Mouse (Mus musculus): ENCODE data around the gene Slc4a8.
A peak's percentile ranks its signal among the peaks of the same experiment; 100 is the strongest.
"Not testable (repeated sequence)": the region's sequence is repeated elsewhere in the genome, so short reads cannot be mapped to it uniquely, and the experiment has no call there.

Slc4a8 gene

GRCm38 (mm10) chr15:100743238-100743637 lies 18.3 kb upstream of the Slc4a8 start:
- no peak for DNase-seq (ENCODE audit: low read depth, low spot score)

GRCm38 (mm10) chr15:100746478-100747120 lies 14.9 kb upstream of the Slc4a8 start:
- DNase-seq (ENCODE audit: low read depth, low spot score) = no peak

- DNase-seq (ENCODE audit: low read depth, low spot score) = peak; percentile 40
Observed at GRCm38 (mm10) chr15:100747121-100747963, 14.2 kb upstream of the Slc4a8 start.

DNA sequence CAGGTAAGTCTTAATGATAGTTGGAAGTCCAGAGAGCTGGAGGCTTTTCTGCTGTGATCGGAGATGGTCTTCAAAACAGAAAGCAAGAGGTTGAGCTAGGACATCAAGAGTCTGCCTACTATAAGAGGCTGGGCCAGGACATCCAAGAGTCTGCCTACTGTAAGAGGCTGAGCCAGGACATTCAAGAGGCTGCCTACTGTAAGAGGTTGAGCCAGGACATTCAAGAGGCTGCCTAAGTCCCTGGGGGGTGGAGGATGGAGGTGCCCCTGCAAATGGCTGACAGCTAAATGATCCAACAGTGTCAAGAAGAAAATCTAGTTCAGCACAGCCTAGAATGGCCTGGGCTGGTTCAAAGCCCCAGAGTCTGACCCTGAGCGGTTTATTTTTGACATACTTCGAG lies 13.0 kb upstream of the Slc4a8 start:
- no peak for DNase-seq (ENCODE audit: low read depth, low spot score)

- no peak for DNase-seq (ENCODE audit: low read depth, low spot score)
Observed at GRCm38 (mm10) chr15:100749751-100750538, 11.6 kb upstream of the Slc4a8 start.

GRCm38 (mm10) chr15:100752439-100752838 lies 9.1 kb upstream of the Slc4a8 start:
- DNase-seq (ENCODE audit: low read depth, low spot score) = no peak

DNA sequence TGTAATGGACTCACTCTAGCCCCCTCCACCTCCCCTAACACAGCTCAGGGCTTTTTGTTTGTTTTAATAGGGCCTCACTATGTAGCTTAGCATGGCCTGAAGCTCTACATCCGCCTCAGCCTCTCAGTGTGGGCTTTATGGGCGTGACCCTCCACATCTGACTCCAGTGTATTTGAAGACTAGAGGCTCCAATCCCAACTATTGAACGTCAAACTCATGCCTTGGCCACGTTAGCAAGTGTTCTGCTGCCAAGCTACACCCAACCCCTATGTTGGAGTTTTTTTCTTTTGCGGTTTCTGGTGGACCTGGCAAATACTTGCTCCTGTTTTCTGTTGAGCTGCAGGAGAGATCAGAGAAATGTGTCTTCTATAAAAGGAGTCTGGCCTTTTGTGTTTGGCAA lies 8.5 kb upstream of the Slc4a8 start:
- no peak for DNase-seq (ENCODE audit: low read depth, low spot score)

GRCm38 (mm10) chr15:100754041-100754440 lies 7.5 kb upstream of the Slc4a8 start:
- DNase-seq (ENCODE audit: low read depth, low spot score) = no peak

DNA sequence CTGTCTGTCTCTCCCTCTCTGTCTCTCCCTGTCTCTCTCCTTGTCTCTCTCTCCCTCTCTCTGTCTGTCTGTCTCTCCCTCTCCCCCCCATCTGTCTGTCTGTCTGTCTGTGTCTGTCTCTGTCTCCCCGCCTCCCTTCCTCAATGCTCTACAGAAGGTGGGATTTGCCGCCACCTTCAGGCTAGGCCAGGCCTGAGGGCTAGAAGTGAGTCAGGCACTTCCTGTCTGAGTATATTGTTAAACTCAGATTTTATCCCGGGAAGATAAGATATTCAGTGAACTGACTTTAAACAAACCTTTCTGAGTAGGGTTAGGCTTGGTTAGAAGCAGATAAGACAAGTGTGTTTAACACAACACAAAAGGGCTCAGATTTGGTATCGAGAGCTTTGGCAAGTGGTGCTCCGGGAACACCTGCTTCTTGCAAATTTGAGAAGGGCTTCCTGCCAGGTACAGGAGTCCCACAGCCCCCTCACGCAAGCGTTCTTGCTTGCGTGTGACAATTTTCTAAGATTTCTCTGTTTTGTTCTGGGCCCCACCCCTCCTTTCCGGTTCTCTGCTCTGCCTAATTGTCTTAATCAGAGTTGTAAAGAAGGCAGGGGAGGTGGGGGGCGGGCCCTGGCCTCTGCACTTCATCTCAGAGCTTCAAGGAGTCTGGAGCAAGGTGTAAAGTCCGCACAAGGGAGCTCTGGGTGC lies 6.6 kb upstream of the Slc4a8 start:
- no peak for DNase-seq (ENCODE audit: low read depth, low spot score)

DNA sequence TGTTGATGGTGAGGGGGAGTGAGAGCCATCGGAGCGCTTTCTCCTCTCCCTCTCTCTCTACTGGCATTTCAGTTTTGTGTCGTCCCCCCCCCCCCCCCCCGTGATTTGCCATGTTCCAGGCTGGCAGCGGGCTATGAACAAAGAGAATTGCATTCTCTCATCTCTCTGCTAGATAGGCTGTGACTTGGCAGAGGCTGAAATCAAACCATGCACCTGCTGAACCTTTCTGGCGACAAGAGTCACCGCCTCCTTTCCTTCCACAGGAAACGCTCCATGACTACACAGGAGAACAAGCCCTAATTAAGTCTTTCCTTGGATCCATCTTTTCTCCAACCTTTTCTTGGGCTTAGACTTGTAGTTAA lies 6.1 kb upstream of the Slc4a8 start:
- no peak for DNase-seq (ENCODE audit: low read depth, low spot score)

GRCm38 (mm10) chr15:100755881-100756624 lies 5.5 kb upstream of the Slc4a8 start:
- no peak for DNase-seq (ENCODE audit: low read depth, low spot score)

GRCm38 (mm10) chr15:100757527-100757978 lies 4.0 kb upstream of the Slc4a8 start:
- peak; percentile 56 for DNase-seq (ENCODE audit: low read depth, low spot score)

GRCm38 (mm10) chr15:100759286-100759685 lies 2.3 kb upstream of the Slc4a8 start:
- no peak for DNase-seq (ENCODE audit: low read depth, low spot score)

GRCm38 (mm10) chr15:100761036-100761418 lies 520 bp upstream of the Slc4a8 start:
- DNase-seq (ENCODE audit: low read depth, low spot score) = no peak

DNA sequence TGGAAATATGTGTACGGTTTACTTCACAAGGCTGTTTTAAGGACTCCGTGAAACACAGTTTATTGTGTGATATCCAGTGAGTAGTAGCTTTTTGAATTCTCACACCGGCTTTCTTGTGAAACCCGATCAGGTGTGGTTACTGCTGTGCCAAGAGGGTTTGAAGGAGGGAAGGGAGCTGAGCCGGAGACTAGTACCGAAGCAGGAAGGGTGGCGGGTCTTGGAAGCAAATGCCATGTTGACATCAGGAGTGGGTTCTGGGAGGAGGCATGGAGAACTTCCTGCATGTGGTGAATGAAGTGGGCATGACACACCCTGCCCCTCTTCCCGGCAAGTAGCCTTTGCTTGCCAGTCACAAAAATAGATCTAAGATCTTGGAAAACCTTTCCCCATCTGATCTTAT lies 1.1 kb downstream of the Slc4a8 start:
- DNase-seq (ENCODE audit: low read depth, low spot score) = no peak

DNA sequence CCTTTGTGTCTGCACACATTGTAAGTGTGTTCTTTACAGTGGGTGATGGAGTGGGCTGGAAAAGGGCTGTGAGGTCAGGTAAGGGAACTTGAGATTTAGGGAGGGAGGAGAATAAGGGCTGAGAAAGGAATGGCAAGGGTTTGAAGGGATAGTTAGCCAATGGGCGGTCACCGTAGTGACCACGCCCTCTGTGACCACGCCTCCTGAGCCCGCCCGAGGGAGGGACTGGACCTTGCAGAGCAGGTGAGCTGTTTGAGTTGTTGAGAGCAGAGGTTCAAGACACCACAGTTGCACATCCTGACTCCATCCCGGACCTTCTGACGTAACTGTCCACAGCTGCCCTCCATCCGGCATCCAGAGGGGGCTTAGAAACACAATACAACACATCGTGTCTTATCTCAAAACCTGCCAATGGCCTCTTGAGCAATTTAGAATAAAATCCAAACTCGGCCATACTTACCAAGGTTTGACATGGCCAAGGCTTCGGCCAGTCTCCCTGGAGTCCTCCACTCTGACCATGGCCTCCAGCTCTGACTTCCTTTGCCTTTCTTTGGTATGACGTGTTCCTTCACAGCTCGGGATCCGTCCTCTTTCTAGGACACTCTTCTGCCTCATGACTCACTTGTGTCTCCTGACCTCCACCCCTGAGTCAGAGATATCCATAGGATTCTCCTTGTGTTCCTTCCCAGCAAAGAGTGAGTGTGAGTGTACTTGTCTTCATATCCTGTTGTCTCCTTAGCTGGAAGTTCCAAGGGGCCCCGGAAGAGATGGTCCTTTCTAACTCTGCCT lies 2.8 kb downstream of the Slc4a8 start:
- no peak for DNase-seq (ENCODE audit: low read depth, low spot score)

DNA sequence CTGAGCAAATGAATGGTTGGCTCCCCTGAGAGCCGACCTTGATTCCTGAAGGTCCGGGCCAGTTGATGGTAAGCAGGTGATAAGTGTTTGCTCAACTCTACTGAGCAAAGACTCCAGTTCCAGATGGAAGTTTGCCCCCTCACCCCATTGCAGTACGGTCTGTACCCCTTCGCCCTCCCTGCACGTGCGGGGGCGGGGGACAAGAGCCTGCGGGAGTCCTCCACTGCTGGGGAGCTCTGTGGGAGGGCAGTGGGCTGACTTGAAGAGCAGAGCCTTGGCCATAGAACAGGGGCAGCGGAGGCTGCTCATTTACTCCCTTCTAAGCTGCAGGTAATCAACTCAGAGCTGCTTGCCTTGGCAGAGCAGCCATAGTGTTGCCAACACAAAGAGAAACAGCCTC lies 5.3 kb downstream of the Slc4a8 start:
- DNase-seq (ENCODE audit: low read depth, low spot score) = no peak

GRCm38 (mm10) chr15:100767851-100768250 lies 6.3 kb downstream of the Slc4a8 start:
- no peak for DNase-seq (ENCODE audit: low read depth, low spot score)

DNA sequence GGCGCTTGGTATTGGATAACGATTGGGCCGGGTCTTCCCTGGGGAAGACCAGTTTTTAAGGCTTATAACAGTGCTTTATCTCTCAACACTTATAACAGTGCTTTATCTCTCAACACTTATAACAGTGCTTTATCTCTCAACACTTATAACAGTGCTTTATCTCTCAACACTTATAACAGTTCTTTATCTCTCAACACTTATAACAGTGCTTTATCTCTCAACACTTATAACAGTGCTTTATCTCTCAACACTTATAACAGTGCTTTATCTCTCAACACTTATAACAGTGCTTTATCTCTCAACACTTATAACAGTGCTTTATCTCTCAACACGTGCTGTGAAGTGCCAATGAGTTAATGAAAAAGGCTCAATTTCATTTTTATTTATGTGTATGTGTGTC lies 7.5 kb downstream of the Slc4a8 start:
- not testable (repeated sequence) for DNase-seq (ENCODE audit: low read depth, low spot score)

- DNase-seq (ENCODE audit: low read depth, low spot score) = no peak
Observed at GRCm38 (mm10) chr15:100770338-100770737, 8.8 kb downstream of the Slc4a8 start.
